Mouse (Mus musculus): ENCODE measurements around the gene Trabd2b. TPM values are rescaled to one million over a fixed set of nuclear protein-coding genes. Genes with fewer than 3 reads are reported as not detected.
A peak's percentile ranks its signal among the peaks of the same experiment; 100 is the strongest.

Trabd2b gene
- polyA plus RNA-seq, 1 experiment from 2014 or later, result 0.56 TPM

- Histone ChIP-seq H3K27ac (replicated peaks) (no peak overlapping the region), H3K27me3 (replicated peaks) (no peaks in the 10 kb centered on the region), H3K4me1 (no peaks in the 10 kb centered on the region), H3K4me2 (no peak overlapping the region), H3K36me3 (no peaks in the 10 kb centered on the region), H3K9ac (replicated peaks) (no peak overlapping the region), H3K9me3 (replicated peaks) (no peaks in the 10 kb centered on the region), H3K4me3 (replicated peaks) (no peak overlapping the region)
- no peak for ATAC-seq (ENCODE audit: low FRiP score)
- WGBS, result 90% methylated on average over 4 of the region's 4 CpGs
Measured at GRCm38 (mm10) chr4:114615765-114616164, 209.2 kb downstream of the Trabd2b start.

- Histone ChIP-seq H3K36me3 (no peaks in the 10 kb centered on the region), H3K9me3 (replicated peaks) (no peaks in the 10 kb centered on the region), H3K27me3 (replicated peaks) (no peaks in the 10 kb centered on the region), H3K27ac (replicated peaks) (no peak overlapping the region), H3K4me3 (replicated peaks) (no peak overlapping the region), H3K9ac (replicated peaks) (no peak overlapping the region), H3K4me2 (no peak overlapping the region), H3K4me1 (peaks cover 18% of the 10 kb centered on the region)
- 78% methylated on average over 5 of the region's 5 CpGs for WGBS
- no peak for ATAC-seq (ENCODE audit: low FRiP score)
Measured at GRCm38 (mm10) chr4:114622929-114623328, 216.4 kb downstream of the Trabd2b start.

DNA sequence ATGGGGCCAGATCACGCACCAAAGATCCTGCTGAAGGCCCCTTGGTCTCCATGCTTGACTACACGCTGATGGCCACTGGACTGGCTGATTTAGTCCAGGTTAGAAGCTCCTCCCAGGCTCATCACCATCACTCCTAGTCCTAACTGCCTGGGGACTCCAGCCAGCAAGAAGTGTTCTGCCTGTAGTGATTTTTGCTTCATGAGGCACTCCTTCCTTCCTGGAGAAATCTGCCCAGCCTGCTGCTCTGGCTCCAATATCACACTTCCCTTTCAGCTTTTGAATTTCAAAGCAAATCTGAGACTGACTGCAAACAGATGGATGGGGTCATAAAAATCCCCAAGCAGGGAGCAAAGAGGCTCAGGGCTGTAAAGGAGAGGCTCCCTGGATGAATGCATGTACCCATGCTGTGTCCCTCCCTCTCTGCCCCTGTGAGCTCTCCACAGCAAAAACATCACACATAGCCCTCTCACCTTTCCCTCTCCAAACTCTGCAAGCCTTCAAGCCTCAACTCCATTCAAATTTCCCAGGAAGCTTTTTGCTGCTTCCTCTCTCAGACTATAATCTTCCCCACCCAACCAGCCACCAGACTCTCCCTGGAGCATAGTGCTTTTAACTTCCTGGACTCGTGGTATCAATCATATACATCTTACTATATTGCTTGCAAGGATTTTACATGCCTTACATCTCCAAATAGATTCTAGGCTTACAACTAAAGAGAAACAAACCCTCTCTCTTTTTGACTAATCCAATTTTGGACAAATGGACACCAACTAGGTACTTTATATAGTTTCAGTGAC lies 217.8 kb downstream of the Trabd2b start:
- Histone ChIP-seq H3K9ac (replicated peaks) (no peak overlapping the region), H3K4me1 (peaks cover 18% of the 10 kb centered on the region), H3K36me3 (no peaks in the 10 kb centered on the region), H3K4me3 (replicated peaks) (no peak overlapping the region), H3K4me2 (no peak overlapping the region), H3K27ac (replicated peaks) (no peak overlapping the region), H3K9me3 (replicated peaks) (no peaks in the 10 kb centered on the region), H3K27me3 (replicated peaks) (no peaks in the 10 kb centered on the region)
- ATAC-seq (ENCODE audit: low FRiP score), result no peak
- 21% methylated on average over 3 of the region's 3 CpGs for WGBS

DNA sequence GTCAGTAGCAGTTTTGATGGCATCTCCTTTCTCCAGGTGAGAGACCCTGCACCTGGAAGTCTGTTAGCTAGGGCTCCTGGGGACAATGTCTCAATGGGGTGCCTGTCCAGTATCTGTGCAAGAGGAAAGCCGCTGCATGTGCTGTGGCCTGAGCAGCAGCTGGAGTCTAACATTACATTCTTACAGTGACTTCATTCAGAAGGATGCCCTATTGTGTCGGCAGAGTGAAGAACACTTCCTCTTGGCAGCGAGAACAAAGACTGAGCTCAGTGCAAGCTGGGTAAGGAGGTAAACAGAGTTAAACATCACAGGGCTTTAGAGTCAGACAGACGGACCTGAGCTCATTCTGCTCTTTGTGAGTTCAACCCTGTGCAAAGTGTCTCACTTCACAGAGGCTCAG lies 218.8 kb downstream of the Trabd2b start:
- Histone ChIP-seq H3K4me2 (no peak overlapping the region), H3K27ac (replicated peaks) (0 out of 2 replicates have a peak overlapping the region, but pooled peaks have one; percentile 6), H3K9ac (replicated peaks) (no peak overlapping the region), H3K4me3 (replicated peaks) (no peak overlapping the region), H3K36me3 (no peaks in the 10 kb centered on the region), H3K27me3 (replicated peaks) (no peaks in the 10 kb centered on the region), H3K4me1 (peaks cover 18% of the 10 kb centered on the region), H3K9me3 (replicated peaks) (no peaks in the 10 kb centered on the region)
- 6% methylated on average over 4 of the region's 4 CpGs for WGBS
- peak; percentile 42; the same call in 1 of the 2 replicates for ATAC-seq (ENCODE audit: low FRiP score)

DNA sequence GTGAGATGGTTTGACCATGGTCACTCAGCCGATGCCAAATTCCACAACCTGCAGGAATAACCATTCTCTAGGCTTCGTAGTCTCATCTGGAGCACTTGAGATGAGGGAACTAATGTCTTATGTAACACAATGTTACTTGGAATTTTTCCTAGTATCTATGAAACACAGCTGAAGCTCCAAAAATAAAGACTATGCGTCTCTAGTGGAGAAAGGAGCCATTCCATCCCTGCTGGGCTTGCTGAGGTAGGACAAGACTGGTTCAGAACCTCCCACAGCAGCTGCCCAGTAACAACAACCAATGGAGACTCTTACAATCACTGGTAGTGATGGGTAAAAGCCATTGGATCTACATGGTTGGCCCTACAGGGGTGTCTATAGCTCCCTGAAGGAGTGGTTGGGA lies 219.4 kb downstream of the Trabd2b start:
- 89% methylated on average over 3 of the region's 3 CpGs for WGBS
- no peak overlapping the region for H3K9ac ChIP-seq (replicated peaks)
- H3K27me3 ChIP-seq (replicated peaks), result no peaks in the 10 kb centered on the region
- H3K27ac ChIP-seq (replicated peaks), result no peak overlapping the region
- H3K36me3 ChIP-seq, result no peaks in the 10 kb centered on the region
- H3K4me3 ChIP-seq (replicated peaks), result no peak overlapping the region
- H3K4me1 ChIP-seq, result peaks cover 18% of the 10 kb centered on the region
- ATAC-seq (ENCODE audit: low FRiP score), result no peak
- no peak overlapping the region for H3K4me2 ChIP-seq
- H3K9me3 ChIP-seq (replicated peaks), result no peaks in the 10 kb centered on the region

GRCm38 (mm10) chr4:114627674-114628293 lies 221.3 kb downstream of the Trabd2b start:
- no peaks in the 10 kb centered on the region for H3K27me3 ChIP-seq (replicated peaks)
- no peak overlapping the region for H3K9ac ChIP-seq (replicated peaks)
- H3K4me1 ChIP-seq, result peaks cover 18% of the 10 kb centered on the region
- H3K27ac ChIP-seq (replicated peaks), result no peak overlapping the region
- 64% methylated on average over 7 of the region's 7 CpGs for WGBS
- H3K4me3 ChIP-seq (replicated peaks), result no peak overlapping the region
- no peak overlapping the region for H3K4me2 ChIP-seq
- H3K9me3 ChIP-seq (replicated peaks), result no peaks in the 10 kb centered on the region
- H3K36me3 ChIP-seq, result no peaks in the 10 kb centered on the region
- no peak for ATAC-seq (ENCODE audit: low FRiP score)

GRCm38 (mm10) chr4:114635889-114636288 lies 229.4 kb downstream of the Trabd2b start:
- no peaks in the 10 kb centered on the region for H3K27me3 ChIP-seq (replicated peaks)
- H3K4me2 ChIP-seq, result no peak overlapping the region
- H3K9ac ChIP-seq (replicated peaks), result no peak overlapping the region
- H3K27ac ChIP-seq (replicated peaks), result no peak overlapping the region
- 19% methylated on average over 5 of the region's 5 CpGs for WGBS
- H3K4me1 ChIP-seq, result no peaks in the 10 kb centered on the region
- ATAC-seq (ENCODE audit: low FRiP score), result peak; percentile 59
- no peaks in the 10 kb centered on the region for H3K36me3 ChIP-seq
- no peak overlapping the region for H3K4me3 ChIP-seq (replicated peaks)
- H3K9me3 ChIP-seq (replicated peaks), result no peaks in the 10 kb centered on the region

DNA sequence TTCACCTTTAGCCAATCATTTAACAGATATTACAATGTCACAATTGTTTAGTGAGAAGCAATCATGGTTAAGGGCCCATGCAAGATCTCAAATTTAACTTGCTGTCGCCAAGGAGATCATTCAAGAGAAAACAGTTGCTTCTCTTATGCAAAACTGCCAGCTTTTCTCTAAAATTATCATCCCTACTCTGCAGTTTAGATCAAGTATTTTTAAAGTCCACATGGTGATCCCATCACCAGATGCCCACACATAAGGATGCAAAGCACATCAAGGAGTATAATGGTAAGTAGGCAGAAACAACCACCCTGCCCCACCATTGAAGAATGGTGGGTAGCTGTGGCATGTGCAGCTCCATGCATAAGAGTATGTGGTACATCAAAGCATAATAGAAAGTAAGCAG lies 229.8 kb downstream of the Trabd2b start:
- 92% methylated on average over 1 of the region's 1 CpGs for WGBS
- H3K27ac ChIP-seq (replicated peaks), result no peak overlapping the region
- no peaks in the 10 kb centered on the region for H3K36me3 ChIP-seq
- ATAC-seq (ENCODE audit: low FRiP score), result no peak
- no peaks in the 10 kb centered on the region for H3K4me1 ChIP-seq
- no peak overlapping the region for H3K4me2 ChIP-seq
- no peaks in the 10 kb centered on the region for H3K9me3 ChIP-seq (replicated peaks)
- no peak overlapping the region for H3K9ac ChIP-seq (replicated peaks)
- no peaks in the 10 kb centered on the region for H3K27me3 ChIP-seq (replicated peaks)
- no peak overlapping the region for H3K4me3 ChIP-seq (replicated peaks)

GRCm38 (mm10) chr4:114637120-114637519 lies 230.6 kb downstream of the Trabd2b start:
- H3K9me3 ChIP-seq (replicated peaks), result no peaks in the 10 kb centered on the region
- H3K36me3 ChIP-seq, result no peaks in the 10 kb centered on the region
- 14% methylated on average over 3 of the region's 3 CpGs for WGBS
- H3K27ac ChIP-seq (replicated peaks), result no peak overlapping the region
- no peaks in the 10 kb centered on the region for H3K27me3 ChIP-seq (replicated peaks)
- no peak overlapping the region for H3K4me2 ChIP-seq
- no peaks in the 10 kb centered on the region for H3K4me1 ChIP-seq
- no peak overlapping the region for H3K4me3 ChIP-seq (replicated peaks)
- no peak for ATAC-seq (ENCODE audit: low FRiP score)
- H3K9ac ChIP-seq (replicated peaks), result no peak overlapping the region

DNA sequence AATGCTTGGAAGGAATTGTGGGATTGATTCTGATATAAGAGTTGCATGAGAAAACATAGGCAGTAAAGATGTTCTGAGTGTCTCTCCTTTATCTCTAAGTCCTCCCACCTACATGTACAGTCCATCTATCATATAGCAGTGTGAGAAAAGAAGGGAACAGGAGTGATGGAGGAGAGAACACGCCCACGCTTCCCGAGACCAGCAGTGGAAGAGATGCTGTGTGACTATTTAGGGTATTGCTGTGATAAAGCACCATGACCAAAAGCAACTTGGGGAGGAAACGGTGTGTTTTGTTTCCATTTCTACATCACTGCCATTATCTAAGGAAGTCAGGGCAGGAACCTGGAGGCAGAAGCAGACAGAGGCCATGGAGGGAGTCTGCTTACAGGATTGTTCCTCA lies 235.9 kb downstream of the Trabd2b start:
- no peaks in the 10 kb centered on the region for H3K4me1 ChIP-seq
- ATAC-seq (ENCODE audit: low FRiP score), result no peak
- H3K9ac ChIP-seq (replicated peaks), result no peak overlapping the region
- H3K27me3 ChIP-seq (replicated peaks), result peaks cover 11% of the 10 kb centered on the region; the same call in 1 of the 2 replicates
- no peak overlapping the region for H3K4me2 ChIP-seq
- H3K36me3 ChIP-seq, result no peaks in the 10 kb centered on the region
- WGBS, result 80% methylated on average over 4 of the region's 4 CpGs
- H3K4me3 ChIP-seq (replicated peaks), result no peak overlapping the region
- H3K9me3 ChIP-seq (replicated peaks), result no peaks in the 10 kb centered on the region
- H3K27ac ChIP-seq (replicated peaks), result no peak overlapping the region

- no peak for ATAC-seq (ENCODE audit: low FRiP score)
- H3K36me3 ChIP-seq, result no peaks in the 10 kb centered on the region
- 26% methylated on average over 20 of the region's 20 CpGs for WGBS
- H3K9me3 ChIP-seq (replicated peaks), result no peaks in the 10 kb centered on the region
- peaks cover 3% of the 10 kb centered on the region for H3K4me1 ChIP-seq
- H3K4me2 ChIP-seq, result peak overlapping the region; percentile 32; the same call in 1 of the 2 replicates
- H3K27ac ChIP-seq (replicated peaks), result no peak overlapping the region
- peaks cover 18% of the 10 kb centered on the region for H3K27me3 ChIP-seq (replicated peaks)
- no peak overlapping the region for H3K9ac ChIP-seq (replicated peaks)
- no peak overlapping the region for H3K4me3 ChIP-seq (replicated peaks)
Measured at GRCm38 (mm10) chr4:114643679-114644208, 237.2 kb downstream of the Trabd2b start.

DNA sequence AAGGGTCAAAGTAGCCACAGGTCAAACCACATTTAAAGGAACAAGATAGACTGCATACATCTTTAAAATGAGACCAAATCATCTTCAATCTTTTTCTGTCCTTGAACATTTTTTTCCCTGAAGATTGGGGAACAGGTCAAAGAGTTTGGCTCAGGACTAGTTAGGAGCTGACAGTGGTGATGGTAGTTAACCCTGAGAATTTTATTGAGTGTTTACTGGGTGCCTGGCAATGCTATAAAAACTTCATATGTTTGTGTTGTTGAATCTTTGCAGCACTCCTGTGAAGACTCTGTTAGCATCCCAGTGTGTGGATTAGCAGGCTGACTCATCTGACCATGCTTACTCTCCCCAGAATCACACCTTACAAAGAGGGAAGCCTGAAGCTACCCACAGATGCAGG lies 238.8 kb downstream of the Trabd2b start:
- Histone ChIP-seq H3K36me3 (no peaks in the 10 kb centered on the region), H3K4me3 (replicated peaks) (no peak overlapping the region), H3K27me3 (replicated peaks) (peaks cover 24% of the 10 kb centered on the region), H3K9me3 (replicated peaks) (no peaks in the 10 kb centered on the region), H3K4me2 (no peak overlapping the region), H3K27ac (replicated peaks) (no peak overlapping the region), H3K9ac (replicated peaks) (no peak overlapping the region), H3K4me1 (peaks cover 10% of the 10 kb centered on the region)
- ATAC-seq (ENCODE audit: low FRiP score), result no peak
